Mouse (Mus musculus) myocyte (in vitro differentiated cells): ENCODE measurements around the gene Cplx2. TPM values are rescaled to one million over a fixed set of nuclear protein-coding genes. Genes with fewer than 3 reads are reported as not detected.

Experiments used
- H3K27me3 ChIP-seq: one replicate; pipeline ENCODE4 v1.6.1; 2011; ENCODE audit not compliant: control insufficient read depth, insufficient read depth, insufficient read length
- H3K36me3 ChIP-seq: one replicate; pipeline ENCODE4 v1.6.1; 2011; ENCODE audit not compliant: control insufficient read depth, insufficient read depth
- H3K4me2 ChIP-seq: one replicate; pipeline ENCODE4 v1.6.1; 2011; ENCODE audit warnings: low read depth, control low read depth
- H3K4me3 ChIP-seq: one replicate; pipeline ENCODE4 v1.5.1; 2011; ENCODE audit warnings: mild to moderate bottlenecking, control low read depth, moderate library complexity
- H3K79me2 ChIP-seq: one replicate; pipeline ENCODE4 v1.6.1; 2011; ENCODE audit not compliant: control insufficient read depth, insufficient read depth
- H3ac ChIP-seq: one replicate; pipeline ENCODE4 v1.6.1; 2011; ENCODE audit not compliant: control insufficient read depth, insufficient read length
- CEBPB ChIP-seq: IDR thresholded peaks from 2 replicates; pipeline ENCODE4 v1.6.1; 2011; ENCODE audit warnings: mild to moderate bottlenecking, moderate library complexity; ENCODE audit not compliant: poor library complexity, insufficient read depth, severe bottlenecking
- E2F4 ChIP-seq: IDR thresholded peaks from one replicate; pipeline ENCODE4 v1.6.1; 2011; ENCODE audit warnings: mild to moderate bottlenecking, control low read depth, moderate library complexity; ENCODE audit not compliant: insufficient read depth
- MAX ChIP-seq: IDR thresholded peaks from one replicate; pipeline ENCODE4 v1.6.1; 2011; ENCODE audit warnings: low read depth, mild to moderate bottlenecking, control low read depth
- MYOD1 ChIP-seq, 3 experiments: IDR thresholded peaks; one replicate each; pipeline ENCODE4 v1.6.1; 2011; ENCODE audit warnings: control low read depth in 2 of 3, low read depth in 2 of 3, mild to moderate bottlenecking in 2 of 3, moderate library complexity in 1 of 3; ENCODE audit not compliant: insufficient read length in 2 of 3, control insufficient read depth in 1 of 3
- MYOG ChIP-seq, 3 experiments: IDR thresholded peaks; one replicate each; pipeline ENCODE4 v1.6.1; 2011; ENCODE audit warnings: control low read depth in 2 of 3, low read depth in 2 of 3, mild to moderate bottlenecking in 2 of 3; ENCODE audit not compliant: insufficient read length in 2 of 3, control insufficient read depth in 1 of 3, insufficient read depth in 1 of 3
- POLR2A ChIP-seq: IDR thresholded peaks from one replicate; pipeline ENCODE4 v1.6.1; 2011; ENCODE audit warnings: low read depth, mild to moderate bottlenecking, control low read depth, moderate library complexity; ENCODE audit not compliant: insufficient read length
- POLR2AphosphoS2 ChIP-seq: IDR thresholded peaks from one replicate; pipeline ENCODE4 v1.6.1; 2011; ENCODE audit warnings: low read depth, control low read depth; ENCODE audit not compliant: insufficient read length
- REST ChIP-seq: IDR thresholded peaks from one replicate; pipeline ENCODE4 v1.6.1; 2011; ENCODE audit warnings: mild to moderate bottlenecking, control low read depth, moderate library complexity; ENCODE audit not compliant: insufficient read depth, insufficient read length
- SRF ChIP-seq: IDR thresholded peaks from one replicate; pipeline ENCODE4 v1.6.1; 2011; ENCODE audit warnings: low read depth; ENCODE audit not compliant: control insufficient read depth, insufficient read length
- TCF12 ChIP-seq: IDR thresholded peaks from one replicate; pipeline ENCODE4 v1.6.1; 2011; ENCODE audit warnings: mild to moderate bottlenecking, control low read depth; ENCODE audit not compliant: poor library complexity, insufficient read depth, severe bottlenecking
- TCF3 ChIP-seq: IDR thresholded peaks from one replicate; pipeline ENCODE4 v1.6.1; 2011; ENCODE audit warnings: low read depth, control low read depth; ENCODE audit not compliant: insufficient read length
- USF1 ChIP-seq: IDR thresholded peaks from one replicate; pipeline ENCODE4 v1.6.1; 2011; ENCODE audit warnings: low read depth, mild to moderate bottlenecking, control low read depth, moderate library complexity
- polyA plus RNA-seq: library from polyadenylated mRNA; unstranded; fragments of >200 nt; fragmentation: generic; extraction: Trizol; gene quantifications from one replicate; pipeline ENCODE4 v1.2.1, GENCODE M21; 2012; ENCODE audit warnings: missing spikeins

Gene Cplx2
- polyA plus RNA-seq, 1 experiment: 5.2 TPM

DNA sequence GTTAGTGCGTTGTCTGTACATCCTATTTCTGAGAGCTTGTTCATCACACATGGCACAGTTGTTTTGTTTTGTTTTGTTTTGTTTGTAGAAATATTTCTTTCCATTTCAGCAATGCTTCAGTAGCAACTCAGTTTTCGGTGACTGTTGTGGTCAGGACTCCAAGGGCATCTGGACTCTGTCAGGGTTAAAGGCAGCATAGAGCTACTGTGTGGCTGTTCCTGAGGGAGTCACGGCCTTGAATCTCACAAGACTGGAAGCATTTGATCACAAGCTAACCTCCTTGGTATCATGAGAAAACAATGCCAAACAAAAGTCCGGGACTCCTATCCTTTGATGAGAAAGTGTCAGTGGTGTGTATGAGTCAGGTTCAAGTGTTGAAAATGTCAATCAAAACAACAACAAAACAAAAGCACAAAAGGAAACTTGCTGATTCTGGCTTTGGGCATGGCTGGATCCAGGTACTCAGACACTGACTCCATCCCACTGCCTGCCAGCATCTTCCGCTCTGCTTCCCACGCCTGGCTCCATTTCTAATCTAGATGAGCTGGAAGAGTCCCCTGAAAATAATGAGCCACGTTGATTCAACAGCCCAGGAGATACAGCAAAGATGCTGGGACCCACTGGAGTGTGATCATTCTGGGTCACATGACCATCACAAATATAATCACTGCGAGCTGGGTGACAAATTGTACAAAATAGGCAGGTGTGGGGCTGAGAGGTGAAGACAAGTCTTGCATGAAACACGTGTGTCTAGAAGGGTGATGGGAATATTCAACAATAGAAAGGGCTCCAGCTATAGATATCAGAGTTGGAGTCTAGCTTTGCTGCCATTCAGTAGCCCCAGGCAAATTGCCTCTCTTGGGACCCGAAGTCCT lies 55.9 kb downstream of the Cplx2 start:
- peaks cover 18% of the 10 kb centered on the region for H3K27me3 ChIP-seq

DNA sequence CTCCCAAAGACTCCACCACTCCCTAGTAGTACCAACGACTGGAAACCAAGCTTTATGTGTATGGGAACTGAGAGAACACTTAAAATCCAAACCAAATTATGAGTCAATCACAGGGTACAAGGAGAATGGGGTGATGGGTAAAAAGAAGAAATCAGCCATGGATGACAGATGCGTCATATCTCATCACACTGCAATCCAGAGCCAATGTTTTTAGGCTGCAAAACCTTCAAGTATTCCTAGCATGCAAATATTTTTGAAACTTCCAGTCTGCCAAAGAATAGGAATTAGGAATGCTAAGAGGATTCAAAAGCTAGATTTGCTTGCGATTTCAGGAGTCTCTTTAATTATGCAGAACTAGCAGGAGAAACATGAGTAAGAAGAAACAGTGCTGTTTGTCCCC lies 57.6 kb downstream of the Cplx2 start:
- Histone ChIP-seq H3K27me3 (peaks cover 22% of the 10 kb centered on the region), H3ac (no peak overlapping the region), H3K4me2 (no peak overlapping the region), H3K36me3 (no peaks in the 10 kb centered on the region), H3K4me3 (no peak overlapping the region), H3K79me2 (no peaks in the 10 kb centered on the region)
- TF ChIP-seq MYOD1 (IDR thresholded peaks at IDR 0.05; ENCODE audit: control insufficient read depth in 1 of 3, insufficient read length in 2 of 3, low read depth in 2 of 3): no peak
- no peak for TF ChIP-seq MYOG (IDR thresholded peaks at IDR 0.05; ENCODE audit: control insufficient read depth in 1 of 3, insufficient read depth in 1 of 3, insufficient read length in 2 of 3, low read depth in 2 of 3)
- TF ChIP-seq MAX: no peak
- TF ChIP-seq TCF12: no peak
- TF ChIP-seq CEBPB: no peak
- TF ChIP-seq POLR2A: no peak
- no peak for TF ChIP-seq REST
- no peak for TF ChIP-seq TCF3
- TF ChIP-seq USF1: no peak
- TF ChIP-seq E2F4: no peak

More for the DNA sequence above, 55.9 kb downstream of the Cplx2 start:
- no peak overlapping the region for H3ac ChIP-seq
- H3K36me3 ChIP-seq: no peaks in the 10 kb centered on the region
- no peak overlapping the region for H3K4me3 ChIP-seq
- no peaks in the 10 kb centered on the region for H3K79me2 ChIP-seq
- TF ChIP-seq MYOG (IDR thresholded peaks at IDR 0.05; ENCODE audit: control insufficient read depth in 1 of 3, insufficient read depth in 1 of 3, insufficient read length in 2 of 3, low read depth in 2 of 3) (no peak), TCF12 (no peak), USF1 (no peak), CEBPB (no peak), TCF3 (no peak), POLR2AphosphoS2 (no peak), SRF (no peak), POLR2A (no peak), REST (no peak), E2F4 (no peak), MAX (no peak), MYOD1 (IDR thresholded peaks at IDR 0.05; ENCODE audit: control insufficient read depth in 1 of 3, insufficient read length in 2 of 3, low read depth in 2 of 3) (no peak)
- H3K4me2 ChIP-seq: no peak overlapping the region

DNA sequence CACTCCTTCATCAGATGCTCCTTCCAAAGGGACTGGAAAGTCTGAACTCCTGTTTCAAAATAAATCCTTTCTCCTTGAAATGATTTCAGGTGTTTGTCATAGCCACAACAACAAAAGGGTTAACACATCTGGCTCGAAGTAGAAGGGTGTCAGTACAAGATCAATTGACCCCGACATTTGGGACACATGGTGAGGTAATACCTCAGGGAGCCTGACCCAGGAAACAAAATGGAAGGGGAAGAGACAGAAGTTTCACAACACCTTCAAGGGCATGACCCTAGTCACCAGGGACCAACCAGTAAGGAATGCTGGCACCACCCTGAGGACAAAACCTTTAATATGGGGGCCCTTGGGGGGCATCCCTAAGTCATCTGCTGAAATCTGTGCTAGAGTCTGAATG lies 58.9 kb downstream of the Cplx2 start:
- Histone ChIP-seq H3K4me3 (no peak overlapping the region), H3K79me2 (no peaks in the 10 kb centered on the region), H3K27me3 (peaks cover 25% of the 10 kb centered on the region), H3K4me2 (no peak overlapping the region), H3ac (no peak overlapping the region), H3K36me3 (no peaks in the 10 kb centered on the region)
- TF ChIP-seq REST: no peak
- no peak for TF ChIP-seq MAX
- no peak for TF ChIP-seq USF1
- no peak for TF ChIP-seq MYOG (IDR thresholded peaks at IDR 0.05; ENCODE audit: control insufficient read depth in 1 of 3, insufficient read depth in 1 of 3, insufficient read length in 2 of 3, low read depth in 2 of 3)
- TF ChIP-seq TCF12: no peak
- TF ChIP-seq POLR2A: no peak
- no peak for TF ChIP-seq MYOD1 (IDR thresholded peaks at IDR 0.05; ENCODE audit: control insufficient read depth in 1 of 3, insufficient read length in 2 of 3, low read depth in 2 of 3)
- no peak for TF ChIP-seq E2F4
- TF ChIP-seq SRF: no peak
- TF ChIP-seq CEBPB: no peak
- no peak for TF ChIP-seq POLR2AphosphoS2
- no peak for TF ChIP-seq TCF3

DNA sequence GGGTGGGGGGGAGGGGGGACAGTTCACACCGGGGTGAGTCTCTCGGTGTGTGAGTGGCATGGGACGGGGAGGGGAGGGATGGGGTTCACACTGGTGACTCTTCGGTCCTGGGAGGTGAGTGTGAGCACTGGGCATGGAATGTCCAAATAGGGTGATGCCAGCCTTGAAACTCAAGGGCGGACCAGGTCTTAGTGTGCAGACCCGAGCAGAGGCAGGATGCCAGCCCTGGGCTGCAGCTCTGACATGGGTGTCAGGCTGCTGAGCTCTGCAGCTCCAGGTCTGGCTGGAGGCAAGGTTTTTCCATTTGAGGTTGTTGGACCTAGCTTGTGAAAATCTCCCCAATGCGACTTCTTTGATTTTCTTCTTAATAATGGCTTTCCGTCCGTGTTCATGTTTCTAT lies 60.0 kb downstream of the Cplx2 start:
- TF ChIP-seq REST: no peak
- TF ChIP-seq USF1: no peak
- TF ChIP-seq E2F4: no peak
- TF ChIP-seq TCF12: no peak
- TF ChIP-seq TCF3: no peak
- TF ChIP-seq MYOD1 (IDR thresholded peaks at IDR 0.05; ENCODE audit: control insufficient read depth in 1 of 3, insufficient read length in 2 of 3, low read depth in 2 of 3): no peak
- no peak for TF ChIP-seq POLR2AphosphoS2
- Histone ChIP-seq H3K4me3 (no peak overlapping the region), H3K4me2 (no peak overlapping the region), H3K36me3 (no peaks in the 10 kb centered on the region), H3K27me3 (peaks cover 25% of the 10 kb centered on the region), H3K79me2 (no peaks in the 10 kb centered on the region), H3ac (no peak overlapping the region)

Other genes starting within 250 kb of the Cplx2 start
- gene Hrh2, start 179.2 kb upstream of the Cplx2 start, polyA plus RNA-seq: not detected
- 40.6 TPM for gene Thoc3, start 97.5 kb downstream of the Cplx2 start, polyA plus RNA-seq
- 3.8 TPM for gene Simc1, start 132.4 kb downstream of the Cplx2 start, polyA plus RNA-seq
- gene 4833439L19Rik, start 194.1 kb downstream of the Cplx2 start, polyA plus RNA-seq: 117 TPM
- gene Arl10, start 203.7 kb downstream of the Cplx2 start, polyA plus RNA-seq: 15.3 TPM
- 51.1 TPM for gene Nop16, start 218.7 kb downstream of the Cplx2 start, polyA plus RNA-seq
- gene Higd2a, start 218.9 kb downstream of the Cplx2 start, polyA plus RNA-seq: 234 TPM
- gene Cltb, start 240.0 kb downstream of the Cplx2 start, polyA plus RNA-seq: 43.0 TPM